Mouse (Mus musculus) right cerebral cortex, postnatal 4 days (tissue): ENCODE results near the gene Tmem245.
A peak's percentile ranks its signal among the peaks of the same experiment; 100 is the strongest.

Source experiments
- DNase-seq: peaks from one replicate; pipeline ENCODE4 v3.0.0-alpha.2; 2022

The Tmem245 gene

DNA sequence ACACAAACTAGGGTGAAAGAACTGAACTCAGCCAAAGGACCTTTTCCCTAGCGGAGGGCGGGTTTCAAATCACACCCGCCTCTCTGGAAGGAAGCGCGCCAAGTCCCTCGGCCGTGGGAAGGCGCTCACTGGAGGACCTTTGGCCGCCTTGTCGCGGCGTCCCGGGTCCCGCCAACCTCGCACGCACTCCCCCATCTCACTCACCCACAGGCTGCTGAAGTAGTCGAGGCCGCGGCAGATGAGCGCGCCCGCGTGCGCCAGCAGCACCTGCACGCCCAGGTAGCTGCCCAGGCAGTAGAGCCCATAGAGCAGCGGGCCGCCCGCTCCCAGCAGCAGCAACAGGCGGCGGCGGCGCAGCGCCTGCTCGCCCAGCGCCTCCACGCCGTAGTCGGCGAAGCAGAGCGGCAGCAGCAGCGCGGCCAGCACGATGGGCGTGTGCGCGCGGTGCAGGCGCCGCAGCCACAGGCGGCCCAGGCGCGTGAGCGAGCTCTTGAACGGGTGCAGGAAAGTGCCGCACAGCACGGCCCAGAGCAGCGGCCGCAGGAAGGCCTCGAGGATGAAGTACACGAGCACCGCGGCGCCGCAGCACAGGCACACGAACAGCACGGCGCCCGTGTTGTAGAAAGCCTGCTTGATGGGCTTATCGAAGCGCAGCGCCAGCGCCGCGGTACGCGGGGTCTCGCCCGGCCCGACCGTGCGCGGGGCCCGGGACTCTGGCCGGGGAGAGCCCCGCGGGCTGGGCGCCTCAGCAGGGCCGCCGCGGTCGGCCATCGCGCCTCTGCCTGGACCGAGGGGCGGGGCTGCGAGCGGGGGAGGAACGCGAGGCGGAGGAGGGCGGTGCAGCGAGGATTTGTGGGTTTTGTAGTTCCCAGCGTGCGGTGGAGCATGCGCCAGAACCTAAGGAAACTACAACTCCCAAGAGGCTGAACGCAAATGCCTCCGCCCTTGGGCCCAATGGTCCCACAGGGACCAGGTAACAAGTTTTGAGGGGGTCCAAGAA lies at the start of gene Tmem245:
Gene Tmem245, minus strand, starts transcription at position 797 of the 1,000 bp plus-strand sequence.
- peak; percentile 89 for DNase-seq

GRCm38 (mm10) chr4:56993331-56993730 lies 46.1 kb upstream of the Tmem245 start:
- DNase-seq = no peak

GRCm38 (mm10) chr4:56991951-56992350 lies 44.7 kb upstream of the Tmem245 start:
- DNase-seq = no peak

DNA sequence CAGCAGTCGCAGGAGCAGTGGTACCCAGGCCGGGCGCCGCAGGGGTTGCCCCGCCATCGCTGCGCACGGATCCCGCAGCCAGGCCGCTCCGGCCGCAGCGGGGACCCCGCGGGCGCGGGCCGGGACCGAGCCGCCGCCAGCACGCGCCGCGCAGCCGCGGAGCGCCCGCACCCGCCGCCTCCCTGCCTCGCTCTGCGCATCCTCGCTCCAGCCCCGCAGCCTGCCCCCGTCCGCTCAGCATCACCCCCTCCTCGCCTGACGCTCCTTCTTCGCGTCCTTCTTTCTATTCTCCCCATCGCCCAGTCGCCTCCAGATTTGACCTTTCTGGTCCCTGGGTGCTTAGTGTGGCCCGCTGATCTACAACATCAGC lies 43.0 kb upstream of the Tmem245 start, which contains the start of gene Frrs1l:
Gene Frrs1l, minus strand, starts transcription at position 177 of the 370 bp plus-strand sequence.
- DNase-seq = peak; percentile 65

DNA sequence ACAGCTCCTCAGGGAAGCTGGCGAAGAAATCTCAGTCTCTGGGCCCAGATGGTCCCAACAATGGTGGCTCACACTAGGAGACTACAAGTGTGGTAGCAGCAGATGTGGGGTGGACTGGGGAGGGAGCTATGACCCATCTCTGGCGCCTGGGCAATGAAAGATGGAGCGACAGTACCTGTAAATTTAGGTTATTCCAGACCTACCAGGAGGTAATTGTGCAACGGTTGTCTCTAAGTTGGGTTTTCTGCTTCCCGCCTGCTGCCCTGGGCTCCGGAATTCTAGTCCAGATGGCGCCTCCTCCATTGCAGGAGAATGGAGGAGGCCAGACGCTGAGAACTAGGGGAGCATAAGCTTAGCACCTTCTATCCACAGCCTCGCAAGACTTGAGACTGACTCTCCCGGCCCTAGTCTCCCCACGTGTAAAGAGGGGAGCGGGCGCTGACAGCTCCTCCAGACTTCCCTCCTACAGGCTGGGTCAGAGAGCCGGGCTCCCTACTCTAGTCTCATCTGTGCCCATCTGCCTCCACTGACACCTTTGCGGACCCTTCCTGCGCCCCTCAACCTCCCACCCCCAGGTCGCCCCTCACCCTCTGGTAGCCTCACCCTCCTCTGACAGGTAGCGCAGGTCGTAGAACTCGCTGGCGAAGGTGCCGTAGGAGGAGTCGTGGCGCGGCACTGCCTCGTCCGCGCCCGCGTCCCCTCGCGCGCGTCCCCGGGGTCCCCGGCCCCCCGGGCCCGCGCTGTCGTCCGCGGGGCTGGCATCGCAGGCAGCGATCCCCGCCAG lies 42.4 kb upstream of the Tmem245 start:
- peak; percentile 38 for DNase-seq

- no peak for DNase-seq
Observed at GRCm38 (mm10) chr4:56965586-56966179, 18.4 kb upstream of the Tmem245 start.

DNA sequence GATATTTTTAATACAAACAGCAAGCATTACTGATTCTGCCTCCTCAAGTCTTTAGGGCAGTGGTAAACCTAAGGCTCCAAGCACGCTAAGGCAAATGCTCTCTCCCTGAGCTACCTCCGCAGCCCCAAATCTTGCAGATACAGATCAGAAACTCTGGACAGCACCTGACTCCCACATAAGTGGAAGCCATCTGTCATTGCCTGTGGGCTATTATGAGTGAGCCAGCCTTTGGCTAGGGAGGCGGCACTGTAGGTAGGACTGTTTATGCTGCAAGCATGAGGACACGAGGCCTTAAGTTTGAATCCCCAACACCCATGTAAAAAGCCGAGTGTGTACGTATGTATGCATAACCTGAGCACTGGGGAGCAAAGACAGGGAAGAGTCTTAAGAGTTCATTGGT lies 16.4 kb upstream of the Tmem245 start:
- no peak for DNase-seq

- no peak for DNase-seq
Observed at GRCm38 (mm10) chr4:56961320-56961925, 14.2 kb upstream of the Tmem245 start.

DNA sequence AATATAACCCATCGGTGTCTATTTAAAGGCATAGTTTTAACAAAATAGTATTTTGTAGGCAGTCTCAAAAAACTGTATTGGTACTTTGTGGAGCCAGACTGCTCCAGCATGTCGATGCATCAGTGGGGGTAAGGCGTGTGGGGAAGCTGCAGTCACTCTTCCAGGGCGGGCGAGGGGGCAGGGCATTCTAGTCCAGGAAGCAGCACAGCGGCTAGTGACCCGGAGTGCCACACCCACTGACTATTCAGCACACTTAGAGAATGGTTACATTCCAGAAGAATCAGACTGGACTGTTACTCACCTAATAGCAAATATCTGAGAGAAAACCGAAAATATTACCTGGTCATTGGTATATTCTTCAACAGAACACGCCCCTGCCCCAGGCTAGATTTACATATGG lies 10.3 kb upstream of the Tmem245 start:
- DNase-seq = no peak

- DNase-seq = no peak
Observed at GRCm38 (mm10) chr4:56953235-56953634, 6.0 kb upstream of the Tmem245 start.

- DNase-seq = no peak
Observed at GRCm38 (mm10) chr4:56951701-56952100, 4.5 kb upstream of the Tmem245 start.

GRCm38 (mm10) chr4:56949494-56949893 lies 2.3 kb upstream of the Tmem245 start:
- DNase-seq = no peak

DNA sequence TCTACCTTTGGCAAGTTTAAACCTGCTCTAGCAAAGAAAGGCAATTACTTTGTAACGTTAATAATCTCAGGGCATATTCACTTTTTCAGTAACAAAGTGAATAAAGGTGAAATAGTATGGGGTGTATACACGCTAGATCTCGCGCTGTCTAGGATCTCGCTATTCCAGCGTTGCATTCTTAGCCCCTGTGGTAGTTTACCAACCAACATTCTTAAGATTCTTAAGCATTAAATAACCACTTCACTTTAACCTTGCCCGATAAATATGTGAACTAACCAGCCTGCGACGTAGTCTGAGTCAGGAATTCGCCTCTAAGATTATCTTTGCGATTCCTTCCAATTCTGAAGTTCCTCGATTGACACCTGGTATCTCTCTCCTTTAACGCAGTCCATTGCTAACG lies 1.1 kb downstream of the Tmem245 start:
- no peak for DNase-seq

DNA sequence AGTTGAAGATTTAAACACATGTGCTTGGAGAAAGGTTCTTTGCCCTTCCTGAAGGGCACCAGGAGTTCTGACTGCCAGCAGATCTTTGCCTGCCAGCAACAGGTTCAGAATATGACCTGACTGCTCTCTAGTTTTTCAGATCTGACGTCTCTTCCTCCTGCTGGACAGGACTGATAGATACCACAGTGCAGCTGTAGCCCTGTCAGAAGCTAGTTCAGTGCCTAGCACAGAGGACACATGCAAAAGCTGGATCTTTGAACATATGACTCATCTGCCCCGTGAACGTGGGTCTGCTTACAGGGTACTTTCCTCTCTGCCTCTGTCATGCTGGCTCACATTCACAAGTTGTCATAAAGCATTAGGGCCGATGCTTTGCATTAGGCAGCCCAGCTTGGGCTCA lies 3.0 kb downstream of the Tmem245 start:
- no peak for DNase-seq

GRCm38 (mm10) chr4:56943258-56943657 lies 4.0 kb downstream of the Tmem245 start:
- DNase-seq = no peak

- no peak for DNase-seq
Observed at GRCm38 (mm10) chr4:56942567-56942966, 4.7 kb downstream of the Tmem245 start.

GRCm38 (mm10) chr4:56941481-56941880 lies 5.8 kb downstream of the Tmem245 start:
- no peak for DNase-seq

GRCm38 (mm10) chr4:56937136-56937535 lies 10.1 kb downstream of the Tmem245 start:
- no peak for DNase-seq

DNA sequence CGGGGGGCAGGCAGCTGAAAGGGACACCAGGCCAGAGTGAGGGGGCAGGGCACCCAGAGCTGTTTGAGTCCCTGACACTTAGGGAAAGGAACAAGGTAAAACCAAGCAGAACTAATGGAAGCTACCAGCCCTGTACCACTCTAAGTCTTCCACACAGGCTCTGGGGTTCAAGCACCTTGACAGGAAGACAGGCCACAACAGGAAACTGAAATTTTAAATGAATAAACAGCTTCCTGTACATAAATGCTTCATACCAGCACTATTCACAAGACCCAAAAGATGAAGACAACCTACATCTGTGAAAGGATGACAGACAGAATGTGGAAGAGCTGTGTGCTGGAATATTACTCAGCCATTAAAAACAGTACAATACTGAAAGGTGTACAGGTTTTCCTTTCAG lies 11.9 kb downstream of the Tmem245 start:
- DNase-seq = no peak

DNA sequence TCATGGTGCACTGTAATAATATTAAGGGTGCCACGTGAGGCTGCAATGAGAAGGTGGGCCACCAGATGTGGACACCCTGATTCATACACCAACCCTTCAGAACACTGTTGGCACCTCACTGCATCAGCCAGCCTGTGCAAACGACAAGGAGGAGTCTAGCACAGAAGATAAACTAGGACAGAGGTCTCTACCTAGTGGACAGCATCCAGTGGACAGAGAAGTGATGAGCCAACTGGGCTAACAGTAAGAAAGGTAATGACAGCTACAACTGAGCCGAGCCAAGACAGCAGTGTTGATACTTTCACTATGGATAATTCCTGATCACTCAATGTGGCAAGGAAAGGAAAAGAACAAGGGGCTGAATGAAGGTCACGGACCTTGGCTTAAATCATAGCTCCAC lies 14.1 kb downstream of the Tmem245 start:
- no peak for DNase-seq

- no peak for DNase-seq
Observed at GRCm38 (mm10) chr4:56932096-56932495, 15.1 kb downstream of the Tmem245 start.

DNA sequence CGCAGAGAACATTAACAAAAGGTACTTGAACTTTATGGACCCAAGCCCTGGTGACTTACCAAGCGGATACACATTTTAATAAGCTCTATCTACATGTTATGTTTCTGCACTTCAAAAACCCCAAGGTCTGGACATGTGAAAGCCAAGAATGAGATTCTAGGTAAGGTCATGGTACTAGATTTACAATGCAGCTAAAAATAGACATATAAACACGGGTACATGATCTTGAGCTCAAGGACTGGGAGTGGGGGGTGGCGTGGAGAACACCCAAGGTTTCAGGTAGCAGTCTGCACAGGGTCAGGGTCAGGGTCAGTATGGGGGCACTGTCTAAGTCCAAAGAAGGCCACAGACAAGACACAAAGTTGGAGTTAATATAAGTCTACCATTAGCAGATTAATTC lies 16.9 kb downstream of the Tmem245 start:
- DNase-seq = no peak

DNA sequence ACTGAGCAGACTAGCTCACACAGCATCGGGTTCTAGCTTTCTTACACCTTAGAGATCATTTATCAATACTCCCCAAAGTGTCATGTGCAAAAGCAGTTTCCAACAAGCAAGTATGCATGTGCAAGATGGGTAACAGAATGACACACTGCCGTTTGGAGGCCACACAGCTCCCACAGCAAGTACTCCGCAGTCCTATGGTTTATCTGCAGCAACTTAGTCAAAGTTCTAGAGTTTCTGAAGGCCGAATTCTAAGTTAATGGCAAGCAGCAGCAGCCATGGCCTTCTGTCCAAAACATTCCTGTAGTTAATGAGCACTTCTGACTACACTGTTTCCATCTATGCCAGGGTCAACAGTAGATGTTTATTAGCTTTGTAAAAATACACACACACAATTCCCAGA lies 20.3 kb downstream of the Tmem245 start:
- DNase-seq = no peak
